Mouse (Mus musculus) CH12.LX (cell line): ENCODE results near the gene Otoa. TPM values are rescaled to one million over a fixed set of nuclear protein-coding genes. Genes with fewer than 3 reads are reported as not detected.

Source experiments
- DNase-seq: peaks from one replicate; pipeline ENCODE4 v3.0.0-alpha.2; 2013; ENCODE audit errors: extremely low read depth
- H3K27ac ChIP-seq: 2 replicates; pipeline ENCODE4 v1.5.1; 2012; ENCODE audit warnings: low read depth, mild to moderate bottlenecking, control low read depth, moderate library complexity; ENCODE audit not compliant: insufficient read depth
- H3K27me3 ChIP-seq: replicated peaks from 2 replicates; pipeline ENCODE3; 2012; ENCODE audit warnings: inconsistent platforms
- H3K36me3 ChIP-seq, 2 experiments: replicated peaks in 1 of 2; 2 replicates each; pipeline versions ENCODE3 to v1.6.1; 2012; ENCODE audit warnings: inconsistent platforms in 1 of 2, low read length in 1 of 2, mild to moderate bottlenecking in 1 of 2, mixed read lengths in 1 of 2, moderate library complexity in 1 of 2; ENCODE audit not compliant: control insufficient read depth in 1 of 2, insufficient read depth in 1 of 2
- H3K4me1 ChIP-seq, 2 experiments: 2 replicates each; pipeline ENCODE4 v1.6.1; 2012; ENCODE audit warnings: inconsistent platforms in 1 of 2, moderate library complexity in 1 of 2; ENCODE audit not compliant: insufficient read depth in 2 of 2, control insufficient read depth in 1 of 2
- H3K4me2 ChIP-seq: 2 replicates; pipeline ENCODE4 v1.6.1; 2012; ENCODE audit warnings: low read depth, mild to moderate bottlenecking, control low read depth; ENCODE audit not compliant: poor library complexity, insufficient read depth, severe bottlenecking
- H3K4me3 ChIP-seq, 3 experiments: fragments of 150-350 bp in 1 of 3; sonication (generic) in 1 of 3; replicated peaks in 1 of 3; 2 replicates each; pipeline versions ENCODE3 to v1.5.1; 2011 to 2012; ENCODE audit warnings: low read depth in 2 of 3, low read length in 2 of 3, mild to moderate bottlenecking in 2 of 3, moderate library complexity in 2 of 3, control low read depth in 1 of 3, improper control_type of control experiment in 1 of 3, inconsistent platforms in 1 of 3, mixed read lengths in 1 of 3; ENCODE audit not compliant: poor library complexity in 1 of 3
- H3K79me2 ChIP-seq: replicated peaks from 2 replicates; pipeline ENCODE4 v1.6.1; 2012; ENCODE audit warnings: mild to moderate bottlenecking, moderate library complexity; ENCODE audit not compliant: control insufficient read depth, poor library complexity, insufficient read depth, severe bottlenecking; ENCODE audit errors: extremely low read depth
- H3K9ac ChIP-seq: 2 replicates; pipeline ENCODE4 v1.6.1; 2012; ENCODE audit warnings: low read depth, mild to moderate bottlenecking, control low read depth, moderate library complexity; ENCODE audit not compliant: insufficient read depth
- H3K9me3 ChIP-seq: replicated peaks from 2 replicates; pipeline ENCODE3; 2012; ENCODE audit warnings: low read length, inconsistent platforms, mixed read lengths
- CHD2 ChIP-seq: IDR thresholded peaks from 2 replicates; pipeline ENCODE4 v1.6.1; 2011; ENCODE audit warnings: low read length, improper control_type of control experiment
- ETS1 ChIP-seq: conservative IDR thresholded peaks from 2 replicates; pipeline ENCODE4 v1.6.1; 2012; ENCODE audit warnings: low read depth, mild to moderate bottlenecking, inconsistent platforms, low read length, improper control_type of control experiment, moderate library complexity
- HCFC1 ChIP-seq: IDR thresholded peaks from 2 replicates; pipeline ENCODE4 v1.6.1; 2012; ENCODE audit warnings: low read depth, mild to moderate bottlenecking, inconsistent platforms, low read length, improper control_type of control experiment
- JUN ChIP-seq: IDR thresholded peaks from 2 replicates; pipeline ENCODE4 v1.6.1; 2011; ENCODE audit warnings: low read depth, mild to moderate bottlenecking, low read length, improper control_type of control experiment, moderate library complexity; ENCODE audit not compliant: insufficient read depth
- MAFK ChIP-seq: IDR thresholded peaks from 2 replicates; pipeline ENCODE4 v1.6.1; 2011; ENCODE audit warnings: low read length, improper control_type of control experiment; ENCODE audit not compliant: insufficient replicate concordance
- MEF2A ChIP-seq: IDR thresholded peaks from 2 replicates; pipeline ENCODE4 v1.6.1; 2014; ENCODE audit warnings: low read depth, mild to moderate bottlenecking, inconsistent platforms, low read length, improper control_type of control experiment, borderline replicate concordance
- SMC3 ChIP-seq: IDR thresholded peaks from 2 replicates; pipeline ENCODE4 v1.6.1; 2011; ENCODE audit warnings: low read depth, low read length, improper control_type of control experiment
- ZKSCAN1 ChIP-seq: IDR thresholded peaks from 2 replicates; pipeline ENCODE4 v1.6.1; 2012; ENCODE audit warnings: low read depth, inconsistent platforms, low read length, improper control_type of control experiment, borderline replicate concordance
- dilution Hi-C: fragments of 300-500 bp; cut with MboI; formaldehyde crosslinking; loops from 2 replicates; pipeline ENCODE4 v1.14.3; 2020; ENCODE audit warnings: low sequenced_read_pairs; ENCODE audit not compliant: extremely low pct_unique_long_range_greater_than_20kb, extremely low pct_ligation_motif_present
- in situ Hi-C: fragments of 300-500 bp; cut with MboI; formaldehyde crosslinking; loops from 3 replicates; pipeline ENCODE4 v1.14.3; 2019; ENCODE audit warnings: low sequenced_read_pairs, low pct_ligation_motif_present, low pct_unique_long_range_greater_than_20kb, mixed read lengths
- polyA plus RNA-seq: library from polyadenylated mRNA; unstranded; fragments of >175 nt; gene quantifications from 2 replicates; pipeline ENCODE4 v1.2.1, GENCODE M21; 2012; ENCODE audit warnings: low read depth; ENCODE audit not compliant: insufficient read length
- total RNA-seq, 2 experiments: library from RNA; depleted of rRNA; stranded (reverse); fragments of 300-350 nt in 1 of 2; fragments of >200 nt in 1 of 2; gene quantifications; 2 replicates each; pipeline ENCODE4 v1.2.3; 2012 to 2014

Otoa gene
- total and polyA plus RNA-seq, 3 experiments: 0.08 TPM; not detected in 2

DNA sequence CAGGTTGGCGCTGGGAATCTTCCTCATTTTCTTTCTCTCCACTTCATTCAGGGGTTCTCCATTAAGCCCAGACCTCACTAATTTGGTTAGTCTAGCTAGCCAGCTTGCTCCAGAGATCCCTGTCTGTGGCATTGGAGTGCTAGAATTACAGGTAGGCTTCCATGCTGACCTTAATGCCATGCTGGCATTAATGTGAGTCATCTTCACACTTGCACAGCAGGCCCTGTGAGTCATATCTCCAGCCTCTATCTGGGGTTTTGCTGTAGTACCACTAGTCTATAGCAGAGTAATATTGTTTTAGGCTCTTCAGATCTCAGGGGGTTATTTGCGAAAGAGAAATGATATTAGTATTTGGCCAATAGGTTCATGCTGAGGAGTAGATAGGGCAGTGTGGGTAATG lies 70.7 kb downstream of the Otoa start:
- dilution Hi-C loops (no loop called here), in situ Hi-C loops (no loop called here)
- no peak for DNase-seq
- TF ChIP-seq MAFK: no peak
- no peak for TF ChIP-seq JUN
- TF ChIP-seq MEF2A: no peak
- Histone ChIP-seq H3K27ac (no peak overlapping the region), H3K4me2 (no peak overlapping the region), H3K27me3 (peaks cover 68% of the 10 kb centered on the region), H3K36me3 (no peaks in the 10 kb centered on the region), H3K79me2 (no peaks in the 10 kb centered on the region), H3K4me3 (no peak overlapping the region), H3K9me3 (peaks cover 3% of the 10 kb centered on the region), H3K4me1 (no peaks in the 10 kb centered on the region), H3K9ac (no peak overlapping the region)

DNA sequence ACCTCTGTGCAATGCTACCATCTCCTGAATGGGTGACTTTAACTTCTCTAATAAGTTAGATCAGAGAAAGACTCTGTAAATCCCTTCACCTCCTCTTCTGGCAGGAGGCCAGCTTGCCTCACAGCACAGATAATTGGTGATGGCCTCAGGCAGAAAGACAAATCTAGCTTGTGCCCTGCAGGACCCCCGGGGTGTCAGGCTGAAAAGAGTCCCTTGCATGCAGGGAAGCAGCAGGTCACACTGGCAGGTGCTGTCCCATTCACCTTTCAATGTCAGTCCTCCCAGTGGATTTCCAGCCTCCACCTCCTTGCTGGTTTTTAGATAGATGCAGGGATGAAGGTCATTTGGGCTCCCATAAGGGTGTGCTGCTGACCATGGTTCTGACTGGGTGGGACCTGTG lies 84.2 kb downstream of the Otoa start:
- no peak overlapping the region for H3K9ac ChIP-seq
- no peak overlapping the region for H3K4me2 ChIP-seq
- H3K4me1 ChIP-seq: no peaks in the 10 kb centered on the region
- no peak overlapping the region for H3K27ac ChIP-seq
- in situ Hi-C loops: no loop called here
- DNase-seq: no peak
- no peaks in the 10 kb centered on the region for H3K36me3 ChIP-seq
- no peaks in the 10 kb centered on the region for H3K79me2 ChIP-seq
- H3K4me3 ChIP-seq: no peak overlapping the region
- peaks cover 50% of the 10 kb centered on the region for H3K27me3 ChIP-seq
- dilution Hi-C loops: no loop called here
- no peak for TF ChIP-seq CHD2
- TF ChIP-seq, all 38 proteins: peak for 0
- H3K9me3 ChIP-seq: peaks cover 9% of the 10 kb centered on the region

DNA sequence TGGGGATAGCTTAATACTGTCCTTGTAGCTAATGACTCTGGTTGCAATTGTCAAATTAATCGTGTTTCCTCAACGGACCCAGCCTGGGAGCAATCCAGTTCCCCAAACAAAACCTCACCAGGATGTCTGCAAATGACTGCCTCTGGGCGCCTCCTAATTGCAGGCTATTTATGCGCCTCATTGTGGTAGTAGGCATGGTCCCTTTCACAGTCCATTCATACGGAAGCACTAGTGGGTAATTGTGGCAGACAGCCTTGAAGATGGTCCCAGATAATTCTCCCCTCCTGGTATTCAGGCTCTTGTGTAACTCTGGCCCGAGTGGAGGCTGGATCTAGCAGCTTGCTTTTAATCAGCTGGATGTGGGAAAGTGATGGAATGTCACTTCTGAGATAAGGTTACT lies 90.4 kb downstream of the Otoa start:
- TF ChIP-seq ZKSCAN1: no peak
- TF ChIP-seq ETS1: no peak
- no peak for TF ChIP-seq SMC3
- no peak for TF ChIP-seq HCFC1
- dilution Hi-C loops: no loop called here

More for the DNA sequence above, 90.4 kb downstream of the Otoa start:
- DNase-seq: no peak
- no peak overlapping the region for H3K4me3 ChIP-seq
- in situ Hi-C loops: no loop called here
- no peak overlapping the region for H3K4me2 ChIP-seq
- no peaks in the 10 kb centered on the region for H3K9me3 ChIP-seq
- no peaks in the 10 kb centered on the region for H3K79me2 ChIP-seq
- H3K9ac ChIP-seq: no peak overlapping the region
- H3K36me3 ChIP-seq: no peaks in the 10 kb centered on the region
- H3K27me3 ChIP-seq: peaks cover 72% of the 10 kb centered on the region
- no peaks in the 10 kb centered on the region for H3K4me1 ChIP-seq
- H3K27ac ChIP-seq: no peak overlapping the region
